Mouse (Mus musculus) embryonic fibroblast, embryonic 13.5 days (primary cell): ENCODE data around the gene Slc41a2.

Source experiments
- CTCF ChIP-seq: IDR thresholded peaks from 2 replicates; pipeline ENCODE4 v1.5.1; 2011; ENCODE audit warnings: mild to moderate bottlenecking, control low read depth, low read length, moderate library complexity, borderline replicate concordance; ENCODE audit not compliant: insufficient read depth
- POLR2A ChIP-seq: IDR thresholded peaks from 2 replicates; pipeline ENCODE4 v1.6.1; 2011; ENCODE audit warnings: low read depth, mild to moderate bottlenecking, control low read depth, low read length, moderate library complexity

DNA sequence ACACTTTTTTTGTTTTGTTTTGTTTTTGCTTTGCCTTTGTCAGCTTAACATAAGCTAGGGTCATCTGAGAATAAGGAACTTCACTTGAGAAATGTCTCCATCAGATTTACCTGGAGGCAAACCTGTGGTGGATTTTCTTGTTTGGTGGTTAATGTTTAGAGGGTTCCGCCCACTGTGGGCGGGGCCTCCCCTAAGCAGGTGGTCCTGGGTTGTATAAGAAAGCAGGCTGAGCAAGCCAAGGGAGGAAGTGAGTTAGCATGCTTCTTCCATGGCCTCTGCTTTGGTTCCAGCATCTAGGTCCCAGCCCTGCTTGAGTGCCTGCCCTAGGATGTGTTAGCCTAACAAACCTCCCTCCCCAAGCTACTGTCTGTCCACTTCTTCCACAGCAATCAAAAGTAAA, 3.5 kb upstream of the Slc41a2 start:
- TF ChIP-seq CTCF = no peak
- no peak for TF ChIP-seq POLR2A
